Mouse (Mus musculus) hindbrain, postnatal 0 days (tissue): ENCODE measurements around the gene Ociad2. TPM values are rescaled to one million over a fixed set of nuclear protein-coding genes. Genes with fewer than 3 reads are reported as not detected.
"Not testable (repeated sequence)": the region's sequence is repeated elsewhere in the genome, so short reads cannot be mapped to it uniquely, and the experiment has no call there.

Experiments
- ATAC-seq: fragments of 200-750 bp; cut with Nextera tagmentation; 2 replicates; pipeline ENCODE4 v1.8.0; 2017; ENCODE audit warnings: mild to moderate bottlenecking, moderate TSS enrichment, moderate library complexity
- DNase-seq: peaks from one replicate; pipeline ENCODE4 v3.0.0-alpha.2; 2015; ENCODE audit warnings: low spot score
- H3K27ac ChIP-seq: fragments of 300-500 bp; sonication (generic); 2 replicates; pipeline ENCODE4 v1.5.1; 2014; ENCODE audit warnings: mild to moderate bottlenecking
- H3K27me3 ChIP-seq: fragments of 300-500 bp; sonication (generic); 2 replicates; pipeline ENCODE4 v1.6.1; 2014; ENCODE audit warnings: low read length, mixed read lengths; ENCODE audit not compliant: insufficient read depth
- H3K36me3 ChIP-seq: fragments of 300-500 bp; sonication (generic); 2 replicates; pipeline ENCODE4 v1.6.1; 2014; ENCODE audit warnings: low read length, mixed read lengths; ENCODE audit not compliant: insufficient read depth
- H3K4me1 ChIP-seq: fragments of 300-500 bp; sonication (generic); 2 replicates; pipeline ENCODE4 v1.6.1; 2014; ENCODE audit warnings: antibody characterized with exemption, low read length, mixed read lengths; ENCODE audit not compliant: insufficient read depth
- H3K4me2 ChIP-seq: fragments of 300-500 bp; sonication (generic); 2 replicates; pipeline ENCODE4 v1.6.1; 2014; ENCODE audit warnings: low read depth, mild to moderate bottlenecking, low read length, moderate library complexity, mixed read lengths
- H3K4me3 ChIP-seq: fragments of 300-500 bp; sonication (generic); 2 replicates; pipeline ENCODE4 v1.5.1; 2014; ENCODE audit warnings: low read length
- H3K9ac ChIP-seq: fragments of 300-500 bp; sonication (generic); replicated peaks from 2 replicates; pipeline ENCODE4 v1.6.1; 2014; ENCODE audit warnings: mild to moderate bottlenecking, low read length, moderate library complexity, mixed read lengths
- H3K9me3 ChIP-seq: fragments of 300-500 bp; sonication (generic); 2 replicates; pipeline ENCODE4 v1.6.1; 2016; ENCODE audit warnings: low read length, mixed read lengths
- CTCF ChIP-seq: IDR thresholded peaks from 2 replicates; pipeline ENCODE4 v1.5.1; 2016; ENCODE audit warnings: antibody characterized with exemption, control low read depth, low read depth
- WGBS: fragments of 180-500 bp; shearing (Covaris S2); extraction: QIAGEN DNeasy Blood & Tissue Kit; methylation state at CpG from one replicate; pipeline ENCODE4 v1.1.7; 2014; 5-methylcytosine and 5-hydroxymethylcytosine counted together
- polyA plus RNA-seq: library from polyadenylated mRNA; unstranded; fragments of >200 nt; fragmentation: Nextera tagmentation; extraction: Ambion mirVana; gene quantifications from 2 replicates; pipeline ENCODE4 v1.2.1, GENCODE M21; 2015
- total RNA-seq: library from RNA; depleted of rRNA; stranded (reverse); fragments of >200 nt; gene quantifications from 2 replicates; pipeline ENCODE4 v1.2.3, GENCODE M21; 2014

The Ociad2 gene
- total and polyA plus RNA-seq, 2 experiments from 2014 or later, result 15.7 to 31.3 TPM

DNA sequence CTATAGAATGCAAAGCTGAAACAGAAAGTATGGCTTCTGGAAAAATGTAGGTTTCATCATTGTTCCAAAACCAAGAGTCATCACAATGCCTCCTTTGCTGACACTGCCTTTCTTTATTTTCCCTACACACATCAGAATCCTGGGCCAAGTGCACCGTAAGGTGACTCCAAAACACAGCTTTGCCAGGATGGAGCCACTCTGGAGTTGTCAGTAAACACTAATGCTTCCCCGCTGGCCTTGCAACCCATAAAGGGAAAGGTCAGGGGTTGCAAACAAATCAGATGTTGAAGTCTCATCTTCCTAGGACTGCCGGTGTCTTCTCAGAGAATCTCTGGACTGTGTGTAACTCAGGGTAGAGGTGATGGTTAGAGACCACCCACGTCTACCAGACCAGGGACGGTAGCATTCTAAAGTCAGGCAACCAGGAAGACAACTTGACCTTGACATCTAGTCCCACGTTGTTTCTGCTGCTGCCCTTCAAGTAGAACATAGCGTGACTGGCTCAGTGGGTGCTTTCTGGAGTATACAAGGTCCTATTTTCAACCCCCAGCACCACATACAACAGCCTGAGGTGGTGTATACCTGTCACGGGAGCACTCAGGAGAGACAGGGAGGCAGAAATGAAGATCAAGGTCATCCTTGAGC lies 16.2 kb downstream of the Ociad2 start:
- Histone ChIP-seq H3K4me1 (no peaks in the 10 kb centered on the region), H3K27ac (no peak overlapping the region), H3K36me3 (no peaks in the 10 kb centered on the region), H3K9ac (no peak overlapping the region), H3K27me3 (no peaks in the 10 kb centered on the region), H3K9me3 (no peaks in the 10 kb centered on the region), H3K4me3 (no peak overlapping the region), H3K4me2 (no peak overlapping the region)
- TF ChIP-seq CTCF, result no peak
- 81% methylated on average over 8 of the region's 8 CpGs for WGBS
- no peak for ATAC-seq
- DNase-seq, result no peak

DNA sequence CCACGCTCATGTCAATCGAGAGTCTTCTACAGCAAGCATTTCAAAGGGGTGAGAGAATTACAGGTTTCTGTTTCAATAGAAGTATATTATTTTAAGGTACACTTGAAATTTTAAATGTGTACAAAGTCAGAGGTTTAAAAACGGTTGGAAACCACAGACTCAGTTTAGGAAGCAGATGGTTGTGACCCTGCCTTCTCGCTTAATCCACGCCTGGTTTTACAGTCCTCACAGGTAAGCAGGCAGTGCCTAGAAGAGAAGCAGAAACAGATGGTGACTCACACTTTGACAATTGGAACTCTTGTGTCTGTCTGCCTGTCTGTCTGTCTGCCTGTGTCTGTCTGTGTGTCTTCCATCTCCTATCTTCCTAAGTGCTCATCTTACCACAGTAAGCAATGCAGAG lies 17.2 kb downstream of the Ociad2 start:
- Histone ChIP-seq H3K4me2 (no peak overlapping the region), H3K9ac (no peak overlapping the region), H3K9me3 (no peaks in the 10 kb centered on the region), H3K27ac (no peak overlapping the region), H3K36me3 (no peaks in the 10 kb centered on the region), H3K4me1 (no peaks in the 10 kb centered on the region), H3K4me3 (no peak overlapping the region), H3K27me3 (no peaks in the 10 kb centered on the region)
- 87% methylated on average over 5 of the region's 5 CpGs for WGBS
- ATAC-seq (no peak), DNase-seq (no peak)
- no peak for TF ChIP-seq CTCF

GRCm38 (mm10) chr5:73322684-73323083 lies 18.1 kb downstream of the Ociad2 start:
- 100% methylated on average over 1 of the region's 1 CpGs for WGBS

GRCm38 (mm10) chr5:73319306-73319705 lies 21.5 kb downstream of the Ociad2 start:
- no peaks in the 10 kb centered on the region for H3K9me3 ChIP-seq
- DNase-seq (no peak), ATAC-seq (no peak)
- H3K4me3 ChIP-seq, result no peak overlapping the region
- no peak for TF ChIP-seq CTCF
- H3K27ac ChIP-seq, result no peak overlapping the region
- no peaks in the 10 kb centered on the region for H3K4me1 ChIP-seq
- no peaks in the 10 kb centered on the region for H3K27me3 ChIP-seq
- H3K9ac ChIP-seq, result no peak overlapping the region
- H3K36me3 ChIP-seq, result peaks cover 16% of the 10 kb centered on the region; the same call in 1 of the 2 replicates
- WGBS, result 90% methylated on average over 5 of the region's 5 CpGs
- H3K4me2 ChIP-seq, result no peak overlapping the region

More at GRCm38 (mm10) chr5:73322684-73323083, 18.1 kb downstream of the Ociad2 start:
- H3K9me3 ChIP-seq, DNase-seq, ATAC-seq, H3K36me3 ChIP-seq, H3K27me3 ChIP-seq, H3K4me3 ChIP-seq, H3K4me2 ChIP-seq, H3K9ac ChIP-seq, H3K4me1 ChIP-seq, H3K27ac ChIP-seq: not testable (repeated sequence)

GRCm38 (mm10) chr5:73314654-73315053 lies 26.2 kb downstream of the Ociad2 start:
- no peak overlapping the region for H3K27ac ChIP-seq
- H3K27me3 ChIP-seq, result no peaks in the 10 kb centered on the region
- no peaks in the 10 kb centered on the region for H3K9me3 ChIP-seq
- WGBS, result 98% methylated on average over 2 of the region's 2 CpGs
- TF ChIP-seq CTCF, result no peak
- peaks cover 30% of the 10 kb centered on the region; the same call in 1 of the 2 replicates for H3K36me3 ChIP-seq
- H3K4me1 ChIP-seq, result no peaks in the 10 kb centered on the region
- no peak overlapping the region for H3K9ac ChIP-seq
- H3K4me3 ChIP-seq, result no peak overlapping the region
- DNase-seq, result no peak
- no peak for ATAC-seq
- H3K4me2 ChIP-seq, result no peak overlapping the region

DNA sequence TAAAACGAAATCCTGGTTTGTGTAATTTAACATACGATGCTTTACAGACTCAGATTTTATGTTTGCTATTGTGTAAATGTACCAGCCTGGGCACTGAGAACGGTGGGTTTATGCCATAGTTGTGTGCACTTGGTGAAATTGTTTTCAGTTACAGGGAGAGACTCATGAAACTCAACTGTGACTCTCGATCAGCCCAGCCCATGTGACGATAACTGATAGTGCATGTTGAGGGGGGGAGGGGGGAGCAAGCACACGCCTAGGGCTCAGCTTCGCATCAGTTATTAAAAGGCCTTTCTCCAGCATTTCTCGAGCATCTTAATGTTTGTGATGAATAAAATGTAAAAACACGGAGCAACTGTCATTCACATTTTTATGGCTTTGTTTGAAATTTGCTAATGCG lies 27.2 kb downstream of the Ociad2 start:
- Histone ChIP-seq H3K9me3 (no peaks in the 10 kb centered on the region), H3K27ac (no peak overlapping the region), H3K9ac (no peak overlapping the region), H3K4me1 (no peaks in the 10 kb centered on the region), H3K27me3 (no peaks in the 10 kb centered on the region), H3K4me3 (no peak overlapping the region), H3K4me2 (no peak overlapping the region), H3K36me3 (peaks cover 32% of the 10 kb centered on the region; the same call in 1 of the 2 replicates)
- no peak for TF ChIP-seq CTCF
- DNase-seq (no peak), ATAC-seq (no peak)
- WGBS, result 92% methylated on average over 10 of the region's 10 CpGs

DNA sequence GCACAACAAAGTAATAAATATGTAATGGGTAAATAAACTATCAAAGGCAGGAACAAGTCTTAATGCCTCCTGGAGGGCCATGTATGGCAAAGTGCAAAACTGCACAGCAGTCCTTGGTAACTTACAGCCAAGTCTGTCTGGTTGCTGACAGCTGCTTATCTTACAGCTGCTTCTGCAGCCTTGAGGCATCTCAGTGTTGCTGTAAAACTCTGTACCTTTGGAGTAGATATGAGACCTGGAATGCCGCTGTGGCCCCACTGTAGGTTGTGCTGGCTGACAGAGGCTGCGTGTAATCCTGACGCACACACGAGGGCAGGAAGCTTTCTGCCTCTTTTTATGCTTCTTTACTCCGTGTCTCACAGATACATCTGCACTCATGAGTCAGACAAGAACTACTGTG lies 29.4 kb downstream of the Ociad2 start:
- Histone ChIP-seq H3K27me3 (no peaks in the 10 kb centered on the region), H3K9ac (no peak overlapping the region), H3K27ac (no peak overlapping the region), H3K4me2 (no peak overlapping the region), H3K4me3 (no peak overlapping the region), H3K9me3 (no peaks in the 10 kb centered on the region), H3K4me1 (no peaks in the 10 kb centered on the region), H3K36me3 (peaks cover 41% of the 10 kb centered on the region)
- ATAC-seq, result no peak
- 98% methylated on average over 5 of the region's 5 CpGs for WGBS
- TF ChIP-seq CTCF, result no peak
- DNase-seq, result no peak
